Mouse (Mus musculus) kidney, postnatal 4 days (tissue): ENCODE data around the gene Spc25.

Experiments
- DNase-seq, 2 experiments: peaks; one replicate each; pipeline ENCODE4 v3.0.0; 2021; ENCODE audit warnings: mixed read lengths in 2 of 2

Spc25 gene

GRCm38 (mm10) chr2:69179721-69180120 is 26.3 kb downstream of the Spc25 start:
- DNase-seq: no peak

GRCm38 (mm10) chr2:69175296-69175695 is 30.7 kb downstream of the Spc25 start:
- no peak for DNase-seq

GRCm38 (mm10) chr2:69170395-69171077 is 35.5 kb downstream of the Spc25 start:
- DNase-seq: peak; percentile 28 to 37

DNA sequence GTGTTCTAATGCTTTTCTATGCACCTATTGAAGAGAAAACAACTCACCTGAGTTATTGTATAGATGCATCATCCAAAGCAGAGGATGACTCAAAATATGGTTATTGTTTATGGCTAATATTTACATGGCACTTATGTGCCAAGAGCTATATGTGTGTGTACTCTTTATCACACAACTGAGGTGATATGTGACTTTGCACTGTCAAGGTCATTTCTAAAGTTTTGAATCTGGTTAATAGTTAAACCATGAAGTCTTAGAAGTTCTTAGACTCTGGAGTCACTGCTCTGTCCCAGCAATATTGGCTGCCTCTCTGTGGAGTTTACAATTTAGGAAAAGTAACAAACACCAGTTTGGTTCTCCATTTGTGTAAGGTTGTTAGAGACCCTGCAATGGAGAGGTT is 47.1 kb downstream of the Spc25 start:
- DNase-seq: no peak

DNA sequence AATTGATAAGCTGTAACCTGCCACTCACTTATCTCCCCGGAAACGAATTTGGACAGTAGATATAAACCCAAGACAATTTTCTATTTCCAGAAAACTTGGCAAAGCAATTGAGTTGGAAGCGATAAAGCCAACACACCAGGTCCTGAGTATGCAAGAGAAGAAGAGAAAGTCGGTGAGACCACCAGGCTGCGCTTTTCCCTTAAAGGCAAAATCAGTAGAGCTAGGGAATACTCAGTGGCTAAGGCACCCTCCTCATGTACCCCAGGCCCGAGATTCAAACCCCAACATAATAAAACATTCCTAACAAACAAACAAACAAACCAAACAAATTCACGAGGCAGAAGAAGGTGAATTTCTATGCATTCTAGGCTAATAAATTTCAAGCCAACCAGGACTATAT is 49.7 kb downstream of the Spc25 start:
- no peak for DNase-seq

DNA sequence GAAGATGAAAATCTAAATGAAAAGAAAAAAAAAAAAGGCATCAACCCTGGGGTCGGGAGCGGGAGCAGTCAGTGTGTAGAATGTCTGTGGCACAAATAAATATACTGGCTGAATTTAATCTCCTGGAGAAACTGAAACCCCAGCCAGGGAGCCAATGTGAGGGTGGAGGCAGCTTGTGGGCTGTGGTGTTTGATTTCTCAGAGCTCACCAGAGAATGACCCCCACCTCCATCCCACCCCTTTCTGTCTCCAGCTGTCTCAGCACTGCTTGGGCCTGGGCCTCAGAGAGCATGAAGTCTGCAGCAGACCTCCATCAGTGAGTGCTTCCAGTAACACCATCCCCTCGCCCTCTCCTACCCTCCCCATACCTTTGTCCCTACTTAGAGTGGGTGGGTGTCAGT is 50.1 kb downstream of the Spc25 start:
- DNase-seq: peak in 1 of 2 experiments; percentile 43

DNA sequence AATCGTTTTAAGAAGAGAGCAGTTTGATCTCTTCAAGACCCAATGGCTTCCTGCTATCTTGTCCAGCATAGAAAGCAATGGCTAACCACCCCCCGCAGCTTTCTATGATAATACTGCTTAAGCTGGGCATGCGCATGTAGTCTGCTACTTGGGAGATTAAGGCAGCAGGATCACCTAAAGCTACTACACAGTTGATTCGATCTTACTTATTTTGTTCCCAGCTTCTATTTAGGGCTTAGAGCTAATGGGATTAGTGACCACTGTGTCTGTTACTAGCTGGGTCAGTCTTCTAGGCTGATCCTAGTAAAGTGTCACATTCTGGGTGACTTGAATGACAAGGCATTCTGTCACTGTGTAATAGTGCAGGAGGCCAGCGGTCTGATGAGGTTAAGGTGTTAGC is 55.2 kb downstream of the Spc25 start:
- no peak for DNase-seq

DNA sequence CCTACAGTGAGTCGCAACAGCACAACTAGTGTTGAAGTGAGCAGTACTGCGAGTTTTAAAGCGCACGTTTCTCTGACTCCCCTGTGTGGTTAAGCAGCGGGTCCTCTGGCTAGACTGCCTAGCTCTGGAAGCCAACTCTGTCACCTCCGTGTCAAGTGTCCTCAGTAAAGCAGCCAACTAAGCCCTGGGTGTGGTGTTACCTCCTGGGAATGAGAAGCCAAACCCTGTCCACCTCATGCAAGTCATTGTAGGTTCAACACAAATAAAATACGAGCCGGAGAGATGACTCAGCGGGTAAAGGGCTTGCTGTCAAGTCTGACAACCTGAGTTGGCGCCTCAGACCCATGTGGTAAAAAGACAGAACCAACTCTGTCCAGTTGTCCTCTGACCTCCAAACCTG is 56.8 kb downstream of the Spc25 start:
- DNase-seq: no peak

- no peak for DNase-seq
Measured at GRCm38 (mm10) chr2:69148691-69149090, 57.3 kb downstream of the Spc25 start.
